Mouse (Mus musculus): ENCODE measurements around the gene Actn4.

DNA sequence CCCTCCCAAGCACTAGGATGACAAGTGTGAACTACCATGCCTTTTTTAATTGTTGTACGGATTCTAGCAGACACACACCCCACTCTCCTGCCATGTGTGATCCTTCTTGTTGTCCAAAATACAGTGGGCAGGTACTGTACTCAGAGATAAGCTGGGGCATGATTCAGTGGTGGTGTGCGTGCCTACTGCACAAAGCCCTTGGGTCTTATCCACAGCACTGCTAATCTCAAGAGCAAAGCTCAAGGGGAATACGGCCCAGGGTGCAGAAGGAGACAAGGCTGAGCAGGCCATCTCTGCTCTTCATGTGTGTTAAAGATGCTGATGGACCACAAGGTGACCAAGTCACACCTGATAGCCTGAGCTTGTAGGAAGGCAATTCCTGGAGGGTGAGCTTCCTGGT is 41.0 kb downstream of the Actn4 start:
- TF ChIP-seq CTCF (IDR thresholded peaks at IDR 0.05; ENCODE audit: borderline replicate concordance, control insufficient read depth, extremely low read depth, insufficient read depth, low read length, poor library complexity), result no peak
- no peak for TF ChIP-seq POLR2A (IDR thresholded peaks at IDR 0.05; ENCODE audit: control insufficient read depth, extremely low read depth, insufficient read depth, low read length, poor library complexity)
